Mouse (Mus musculus) heart, embryonic 12.5 days (tissue): ENCODE results near the gene Hcfc2. TPM values are rescaled to one million over a fixed set of nuclear protein-coding genes. Genes with fewer than 3 reads are reported as not detected.

Source experiments
- polyA plus RNA-seq: library from polyadenylated mRNA; unstranded; fragments of >200 nt; fragmentation: Nextera tagmentation; extraction: Ambion mirVana; gene quantifications from 2 replicates; pipeline ENCODE4 v1.2.1, GENCODE M21; 2016

Gene Hcfc2
- polyA plus RNA-seq, 1 experiment from 2014 or later: 52.0 TPM

Other genes starting within 250 kb of the Hcfc2 start
- gene Gm1553, start 203.5 kb upstream of the Hcfc2 start, polyA plus RNA-seq: not detected in 2 replicates
- gene 1190007I07Rik, start 72.9 kb upstream of the Hcfc2 start, polyA plus RNA-seq: 35.0 and 37.5 TPM in 2 replicates
- 112 and 115 TPM in 2 replicates for gene Tdg, start 66.3 kb upstream of the Hcfc2 start, polyA plus RNA-seq
- gene Glt8d2, start 5.5 kb upstream of the Hcfc2 start, polyA plus RNA-seq: 2.1 and 2.6 TPM in 2 replicates
- 28.1 and 29.3 TPM in 2 replicates for gene Nfyb, start 68.0 kb downstream of the Hcfc2 start, polyA plus RNA-seq
- gene Txnrd1, start 137.8 kb downstream of the Hcfc2 start, polyA plus RNA-seq: 90.9 and 92.6 TPM in 2 replicates
- 0.31 and 0.39 TPM in 2 replicates for gene Eid3, start 170.5 kb downstream of the Hcfc2 start, polyA plus RNA-seq